Mouse (Mus musculus): ENCODE measurements at regions not wholly inside any gene's neighbourhood (a gene's known extent, or its start where the extent isn't known, plus 50 kb on each side); places are given as distances from the start of the nearest gene placed in this dataset.

- Histone ChIP-seq H3K9ac (ENCODE audit: insufficient read depth, low read depth) (no peak overlapping the region), H3K27me3 (replicated peaks) (no peaks in the 10 kb centered on the region), H3K4me3 (replicated peaks in 1 of 3; ENCODE audit: low read depth in 2 of 3, low read length in 2 of 3, poor library complexity in 1 of 3) (no peak overlapping the region), H3K4me2 (ENCODE audit: insufficient read depth, low read depth, poor library complexity, severe bottlenecking) (no peak overlapping the region), H3K9me3 (replicated peaks; ENCODE audit: low read length) (no peaks in the 10 kb centered on the region), H3K4me1 (ENCODE audit: control insufficient read depth in 1 of 2, insufficient read depth in 2 of 2) (no peaks in the 10 kb centered on the region), H3K79me2 (replicated peaks; ENCODE audit: control insufficient read depth, extremely low read depth, insufficient read depth, poor library complexity, severe bottlenecking) (no peaks in the 10 kb centered on the region), H3K36me3 (replicated peaks in 1 of 2; ENCODE audit: control insufficient read depth in 1 of 2, insufficient read depth in 1 of 2, low read length in 1 of 2) (no peaks in the 10 kb centered on the region), H3K27ac (ENCODE audit: insufficient read depth, low read depth) (no peak overlapping the region)
- dilution Hi-C loops (cut with MboI; ENCODE audit: extremely low pct_ligation_motif_present, extremely low pct_unique_long_range_greater_than_20kb, low sequenced_read_pairs) (no loop called here), in situ Hi-C loops (cut with MboI; ENCODE audit: low pct_ligation_motif_present, low pct_unique_long_range_greater_than_20kb, low sequenced_read_pairs) (no loop called here)
- TF ChIP-seq POLR2AphosphoS2 (IDR thresholded peaks at IDR 0.05; ENCODE audit: low read depth, low read length) (no peak), CTCF (conservative IDR thresholded peaks at IDR 0.05 in 1 of 2, IDR thresholded peaks at IDR 0.05 in 1 of 2; ENCODE audit: low read depth in 2 of 2, low read length in 2 of 2) (peak in 1 of 2 experiments; percentile 43; a peak in 2 of 4 replicates)
- DNase-seq (ENCODE audit: extremely low read depth) = no peak
These were observed 164.6 kb upstream of the Sfrp2 start for GRCm38 (mm10) chr3:83601506-83601905.

GRCm38 (mm10) chr3:83609095-83609770 is 156.9 kb upstream of the Sfrp2 start:
- in situ Hi-C loops (cut with MboI; ENCODE audit: low pct_ligation_motif_present, low pct_unique_long_range_greater_than_20kb, low sequenced_read_pairs) (no loop called here), dilution Hi-C loops (cut with MboI; ENCODE audit: extremely low pct_ligation_motif_present, extremely low pct_unique_long_range_greater_than_20kb, low sequenced_read_pairs) (no loop called here)
- TF ChIP-seq CHD2 (IDR thresholded peaks at IDR 0.05; ENCODE audit: low read length) = no peak
- no peak for TF ChIP-seq USF2 (conservative IDR thresholded peaks at IDR 0.05; ENCODE audit: low read depth, low read length)
- no peak for TF ChIP-seq PAX5 (IDR thresholded peaks at IDR 0.05; ENCODE audit: low read length)
- TF ChIP-seq JUND (conservative IDR thresholded peaks at IDR 0.05; ENCODE audit: low read depth, low read length) = no peak
- no peak for TF ChIP-seq MAFK (IDR thresholded peaks at IDR 0.05; ENCODE audit: insufficient replicate concordance, low read length)
- no peak for TF ChIP-seq TBP (conservative IDR thresholded peaks at IDR 0.05; ENCODE audit: low read depth, low read length)
- no peak for TF ChIP-seq UBTF (IDR thresholded peaks at IDR 0.05; ENCODE audit: low read depth, low read length)
- TF ChIP-seq ZC3H11A (IDR thresholded peaks at IDR 0.05; ENCODE audit: low read depth, low read length) = no peak
- no peak for TF ChIP-seq E2F4 (IDR thresholded peaks at IDR 0.05; ENCODE audit: insufficient replicate concordance, low read depth, low read length)
- TF ChIP-seq EP300 (IDR thresholded peaks at IDR 0.05; ENCODE audit: low read length) = no peak
- TF ChIP-seq MXI1 (IDR thresholded peaks at IDR 0.05; ENCODE audit: low read depth, low read length) = no peak
- no peak for TF ChIP-seq MYC (IDR thresholded peaks at IDR 0.05; ENCODE audit: low read depth, low read length)
- TF ChIP-seq ELF1 (IDR thresholded peaks at IDR 0.05; ENCODE audit: low read depth, low read length) = no peak
- TF ChIP-seq POLR2A (IDR thresholded peaks at IDR 0.05; ENCODE audit: low read depth, low read length) = no peak
- no peak for TF ChIP-seq JUN (IDR thresholded peaks at IDR 0.05; ENCODE audit: insufficient read depth, low read depth, low read length)
- no peak for TF ChIP-seq ETS1 (conservative IDR thresholded peaks at IDR 0.05; ENCODE audit: low read depth, low read length)
- H3K9me3 ChIP-seq (replicated peaks; ENCODE audit: low read length) = no peaks in the 10 kb centered on the region
- H3K79me2 ChIP-seq (replicated peaks; ENCODE audit: control insufficient read depth, extremely low read depth, insufficient read depth, poor library complexity, severe bottlenecking) = no peaks in the 10 kb centered on the region
- DNase-seq (ENCODE audit: extremely low read depth) = no peak
- H3K9ac ChIP-seq (ENCODE audit: insufficient read depth, low read depth) = no peak overlapping the region
- H3K27me3 ChIP-seq (replicated peaks) = no peaks in the 10 kb centered on the region
- no peak overlapping the region for H3K27ac ChIP-seq (ENCODE audit: insufficient read depth, low read depth)
- no peaks in the 10 kb centered on the region for H3K4me1 ChIP-seq (ENCODE audit: control insufficient read depth in 1 of 2, insufficient read depth in 2 of 2)
- no peaks in the 10 kb centered on the region for H3K36me3 ChIP-seq (replicated peaks in 1 of 2; ENCODE audit: control insufficient read depth in 1 of 2, insufficient read depth in 1 of 2, low read length in 1 of 2)
- no peak overlapping the region for H3K4me3 ChIP-seq (replicated peaks in 1 of 3; ENCODE audit: low read depth in 2 of 3, low read length in 2 of 3, poor library complexity in 1 of 3)
- no peak overlapping the region for H3K4me2 ChIP-seq (ENCODE audit: insufficient read depth, low read depth, poor library complexity, severe bottlenecking)

All from CH12.LX (cell line).